Mouse (Mus musculus) CH12.LX (cell line): ENCODE results near the gene Chd2.

ENCODE experiments used
- CHD2 ChIP-seq: IDR thresholded peaks from 2 replicates; pipeline ENCODE4 v1.6.1; 2011; ENCODE audit warnings: low read length, improper control_type of control experiment
- CTCF ChIP-seq, 2 experiments: IDR thresholded peaks in 1 of 2; conservative IDR thresholded peaks in 1 of 2; 2 replicates each; pipeline ENCODE4 v1.5.1; 2011 to 2012; ENCODE audit warnings: low read depth in 2 of 2, low read length in 2 of 2, improper control_type of control experiment in 1 of 2, inconsistent platforms in 1 of 2, mild to moderate bottlenecking in 1 of 2, moderate library complexity in 1 of 2
- EP300 ChIP-seq: IDR thresholded peaks from 2 replicates; pipeline ENCODE4 v1.6.1; 2011; ENCODE audit warnings: low read length, improper control_type of control experiment
- ETS1 ChIP-seq: conservative IDR thresholded peaks from 2 replicates; pipeline ENCODE4 v1.6.1; 2012; ENCODE audit warnings: low read depth, mild to moderate bottlenecking, inconsistent platforms, low read length, improper control_type of control experiment, moderate library complexity
- MEF2A ChIP-seq: IDR thresholded peaks from 2 replicates; pipeline ENCODE4 v1.6.1; 2014; ENCODE audit warnings: low read depth, mild to moderate bottlenecking, inconsistent platforms, low read length, improper control_type of control experiment, borderline replicate concordance
- RCOR1 ChIP-seq: conservative IDR thresholded peaks from 2 replicates; pipeline ENCODE4 v1.6.1; 2012; ENCODE audit warnings: low read depth, mild to moderate bottlenecking, inconsistent platforms, low read length, improper control_type of control experiment
- TCF12 ChIP-seq: IDR thresholded peaks from 2 replicates; pipeline ENCODE4 v1.6.1; 2014; ENCODE audit warnings: low read depth, mild to moderate bottlenecking, inconsistent platforms, low read length, improper control_type of control experiment
- USF1 ChIP-seq: IDR thresholded peaks from 2 replicates; pipeline ENCODE4 v1.6.1; 2014; ENCODE audit warnings: low read depth, mild to moderate bottlenecking, inconsistent platforms, low read length, improper control_type of control experiment
- ZKSCAN1 ChIP-seq: IDR thresholded peaks from 2 replicates; pipeline ENCODE4 v1.6.1; 2012; ENCODE audit warnings: low read depth, inconsistent platforms, low read length, improper control_type of control experiment, borderline replicate concordance

- no peak for TF ChIP-seq TCF12
- TF ChIP-seq USF1: no peak
- no peak for TF ChIP-seq ETS1
- TF ChIP-seq CHD2: no peak
- no peak for TF ChIP-seq RCOR1
- no peak for TF ChIP-seq CTCF (conservative IDR thresholded peaks at IDR 0.05 in 1 of 2, IDR thresholded peaks at IDR 0.05 in 1 of 2; ENCODE audit: low read depth in 2 of 2, low read length in 2 of 2)
- no peak for TF ChIP-seq MEF2A
- TF ChIP-seq EP300: no peak
- no peak for TF ChIP-seq ZKSCAN1
Measured at GRCm38 (mm10) chr7:73391518-73392321, 149.9 kb downstream of the Chd2 start.
